Mouse (Mus musculus) gastrocnemius, postnatal 25 days (tissue): Measurements from ENCODE around the gene Fam8a1. TPM values are rescaled to one million over a fixed set of nuclear protein-coding genes. Genes with fewer than 3 reads are reported as not detected.

Source experiments
- DNase-seq: peaks from one replicate; pipeline ENCODE4 v3.0.0; 2022
- total RNA-seq, 2 experiments: library from RNA; stranded (reverse); gene quantifications; 1 replicate in 1 of 2; 2 replicates in 1 of 2; pipeline ENCODE4 v1.2.3; 2021

The Fam8a1 gene
- total RNA-seq, 2 experiments from 2014 or later, result 21.3 to 21.9 TPM

- no peak for DNase-seq
These were observed 5.3 kb downstream of the Fam8a1 start for GRCm38 (mm10) chr13:46674601-46675000.

- no peak for DNase-seq
These were observed 8.4 kb downstream of the Fam8a1 start for GRCm38 (mm10) chr13:46677721-46678120.

- no peak for DNase-seq
These were observed 13.6 kb downstream of the Fam8a1 start for GRCm38 (mm10) chr13:46682921-46683320.

- DNase-seq, result no peak
These were observed 14.0 kb downstream of the Fam8a1 start for GRCm38 (mm10) chr13:46683370-46683769.

- no peak for DNase-seq
These were observed 21.4 kb downstream of the Fam8a1 start for GRCm38 (mm10) chr13:46690559-46691241.

GRCm38 (mm10) chr13:46695296-46695908 lies 26.1 kb downstream of the Fam8a1 start:
- DNase-seq, result no peak

GRCm38 (mm10) chr13:46695932-46696331 lies 26.6 kb downstream of the Fam8a1 start:
- no peak for DNase-seq

- DNase-seq, result no peak
These were observed 27.5 kb downstream of the Fam8a1 start for GRCm38 (mm10) chr13:46696788-46697187.

- DNase-seq, result no peak
These were observed 30.1 kb downstream of the Fam8a1 start for GRCm38 (mm10) chr13:46699372-46699771.

GRCm38 (mm10) chr13:46701486-46701885 lies 32.2 kb downstream of the Fam8a1 start:
- no peak for DNase-seq

GRCm38 (mm10) chr13:46703138-46703537 lies 33.8 kb downstream of the Fam8a1 start:
- no peak for DNase-seq

GRCm38 (mm10) chr13:46713486-46713885 lies 44.2 kb downstream of the Fam8a1 start:
- no peak for DNase-seq

- DNase-seq, result no peak
These were observed 46.8 kb downstream of the Fam8a1 start for GRCm38 (mm10) chr13:46715976-46716639.

- no peak for DNase-seq
These were observed 49.6 kb downstream of the Fam8a1 start for GRCm38 (mm10) chr13:46718893-46719400.

- DNase-seq, result no peak
These were observed 51.7 kb downstream of the Fam8a1 start for GRCm38 (mm10) chr13:46721009-46721408.

- DNase-seq, result no peak
These were observed 55.0 kb downstream of the Fam8a1 start for GRCm38 (mm10) chr13:46724371-46724770.

- DNase-seq, result no peak
These were observed 55.9 kb downstream of the Fam8a1 start for GRCm38 (mm10) chr13:46725227-46725626.

GRCm38 (mm10) chr13:46726288-46727037 lies 57.1 kb downstream of the Fam8a1 start:
- DNase-seq, result no peak

- DNase-seq, result peak; percentile 69
These were observed 57.9 kb downstream of the Fam8a1 start for GRCm38 (mm10) chr13:46727038-46727836.
